Mouse (Mus musculus) frontal cortex, adult 2 months (tissue): ENCODE data around the gene Tmem50a. TPM values are rescaled to one million over a fixed set of nuclear protein-coding genes. Genes with fewer than 3 reads are reported as not detected.

Source experiments
- DNase-seq, 2 experiments: peaks; one replicate each; pipeline ENCODE4 v3.0.0; 2022; ENCODE audit warnings: low spot score in 1 of 2; ENCODE audit errors: extremely low spot score in 1 of 2
- polyA plus RNA-seq: library from polyadenylated mRNA; depleted of rRNA; stranded (reverse); fragments of >200 nt; gene quantifications from 2 replicates; pipeline ENCODE4 v1.2.3, GENCODE M21; 2012; rRNA removed

Tmem50a gene
- 151 TPM in 2 replicates for polyA plus RNA-seq

DNA sequence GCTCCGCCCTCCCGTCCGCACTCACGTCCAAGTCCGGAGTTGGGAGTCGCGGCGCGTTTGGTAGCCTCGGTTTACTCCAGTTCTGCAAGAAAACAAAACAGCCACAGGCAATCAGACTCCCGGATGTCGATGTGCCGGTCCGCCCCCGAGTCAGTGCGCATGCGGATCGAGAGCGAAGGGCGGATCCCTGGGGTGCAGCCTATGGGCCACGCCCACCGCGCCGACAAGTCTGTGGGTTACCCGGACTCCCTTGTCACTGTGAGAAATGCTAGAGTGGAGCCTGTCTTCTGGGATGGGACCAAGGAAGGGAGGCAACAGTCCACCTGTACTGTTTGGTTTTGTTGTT, at the start of gene Tmem50a:
Gene Tmem50a (minus strand): TSS at position 161 of the 346 bp plus-strand sequence.
- peak; percentile 83 to 94 for DNase-seq

DNA sequence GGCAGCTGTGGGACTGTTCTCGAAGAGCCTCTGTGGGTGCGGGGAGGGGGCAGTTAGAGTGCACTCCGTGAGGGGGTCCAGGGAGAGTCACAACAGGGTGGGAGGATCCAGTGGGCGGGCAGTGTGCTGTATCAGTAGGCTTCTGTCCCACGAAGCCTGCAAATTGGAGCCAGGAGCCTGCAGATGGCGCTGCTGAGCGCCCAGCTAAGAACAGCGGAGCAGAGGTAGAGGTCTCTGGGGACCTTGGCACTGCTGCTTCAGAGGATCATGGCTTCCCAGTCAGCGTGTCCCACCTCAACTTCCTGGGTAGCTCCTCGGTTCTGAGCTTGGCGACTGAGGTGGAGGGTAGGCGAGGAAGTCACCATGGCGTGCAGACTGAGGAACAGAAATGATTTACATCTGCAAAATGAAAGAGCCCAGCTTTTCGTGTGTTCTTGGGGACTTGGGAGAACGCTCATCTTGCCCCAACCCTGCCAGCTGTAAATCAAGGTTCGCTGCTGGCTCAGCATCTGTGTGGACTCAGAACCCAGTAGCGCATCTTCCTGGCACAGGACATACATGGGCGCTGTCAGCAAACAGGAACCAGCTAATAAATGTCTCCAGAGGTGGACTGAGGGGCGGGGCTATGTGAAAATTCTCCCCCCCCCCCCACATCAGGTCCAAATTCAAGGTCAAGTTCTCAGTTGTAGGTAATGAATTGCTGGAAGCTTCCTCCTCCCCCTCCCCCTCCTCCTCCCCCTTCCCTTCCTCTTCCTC, 48.4 kb upstream of the Tmem50a start:
- no peak for DNase-seq

GRCm38 (mm10) chr4:134956328-134956727, 41.5 kb upstream of the Tmem50a start:
- peak in 1 of 2 experiments; percentile 77 for DNase-seq

DNA sequence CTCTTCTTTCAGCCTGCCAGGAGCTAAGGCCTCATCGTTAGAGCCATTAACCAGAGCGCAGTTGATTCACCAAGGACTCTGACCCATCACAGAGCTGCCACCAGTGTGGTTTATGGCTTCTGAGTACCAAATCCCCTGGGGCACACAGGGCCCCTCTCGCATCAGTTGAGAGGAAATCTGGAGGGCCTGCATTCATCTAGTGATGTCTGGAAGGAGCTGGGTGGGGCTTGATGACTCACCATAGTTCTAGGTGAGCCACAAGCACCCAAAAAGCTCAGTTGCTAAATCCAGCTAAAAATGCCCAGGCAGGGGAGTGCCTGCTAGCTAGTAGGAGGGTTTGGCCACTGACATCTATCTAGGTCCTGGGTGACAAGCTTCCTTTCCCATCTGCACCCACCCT, 41.0 kb upstream of the Tmem50a start:
- DNase-seq: no peak

DNA sequence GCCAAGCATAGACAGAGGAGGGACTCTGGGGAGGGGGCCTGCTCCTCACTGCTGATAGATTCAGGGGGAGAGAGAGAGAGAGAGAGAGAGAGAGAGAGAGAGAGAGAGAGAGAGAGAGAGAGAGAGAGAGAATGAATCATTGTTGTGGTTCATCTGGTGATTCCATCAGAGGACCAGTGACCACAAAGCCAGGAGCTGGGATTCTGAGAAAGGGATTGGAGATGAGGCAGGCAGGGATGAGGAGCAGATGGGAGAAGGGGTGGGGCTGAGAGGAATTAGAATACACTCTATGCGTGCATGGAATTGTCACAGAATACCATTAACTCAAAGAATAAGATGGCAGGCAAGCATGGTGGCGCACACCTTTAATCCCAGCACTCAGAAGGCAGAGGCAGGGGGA, 40.4 kb upstream of the Tmem50a start:
- no peak for DNase-seq

- DNase-seq: no peak
Observed at GRCm38 (mm10) chr4:134954461-134954860, 39.6 kb upstream of the Tmem50a start.

GRCm38 (mm10) chr4:134950518-134951091, 35.8 kb upstream of the Tmem50a start:
- DNase-seq: no peak

DNA sequence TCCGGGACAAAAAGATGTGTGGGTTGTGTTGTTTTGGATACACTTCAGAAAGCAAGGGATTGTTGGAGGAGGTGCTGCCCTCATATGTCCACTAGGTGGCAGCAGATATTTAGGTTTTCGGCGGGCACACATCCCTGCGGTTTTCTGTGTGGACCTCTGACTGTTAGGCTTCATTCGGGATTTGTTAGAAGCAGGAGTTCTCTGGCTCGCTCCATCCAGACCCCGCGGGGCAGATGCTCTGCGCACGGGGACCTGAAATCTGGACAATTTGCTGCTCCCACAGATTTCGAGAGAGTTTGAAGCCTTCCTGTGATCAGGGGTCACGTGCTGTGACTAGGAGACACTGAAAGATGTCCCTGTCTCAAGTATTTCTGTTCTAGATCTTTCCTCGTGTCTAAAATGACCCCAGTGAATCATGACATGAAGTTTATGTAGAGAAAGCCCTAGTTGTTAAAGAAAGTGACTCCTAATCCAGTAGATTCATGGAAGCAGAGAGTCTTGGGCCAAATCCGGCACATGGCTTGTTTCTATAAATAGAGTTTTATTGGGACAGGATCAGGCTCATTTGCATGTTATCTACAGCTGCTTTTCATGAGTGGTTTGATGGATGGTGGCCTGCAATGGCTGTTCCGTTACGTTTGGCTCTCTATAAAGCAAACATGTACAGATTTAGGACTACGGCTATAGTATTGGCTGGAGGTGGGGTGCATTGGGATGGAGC, 31.4 kb upstream of the Tmem50a start:
- peak; percentile 55 to 90 for DNase-seq

- DNase-seq: peak in 1 of 2 experiments; percentile 68
Observed at GRCm38 (mm10) chr4:134943758-134944538, 29.1 kb upstream of the Tmem50a start.

DNA sequence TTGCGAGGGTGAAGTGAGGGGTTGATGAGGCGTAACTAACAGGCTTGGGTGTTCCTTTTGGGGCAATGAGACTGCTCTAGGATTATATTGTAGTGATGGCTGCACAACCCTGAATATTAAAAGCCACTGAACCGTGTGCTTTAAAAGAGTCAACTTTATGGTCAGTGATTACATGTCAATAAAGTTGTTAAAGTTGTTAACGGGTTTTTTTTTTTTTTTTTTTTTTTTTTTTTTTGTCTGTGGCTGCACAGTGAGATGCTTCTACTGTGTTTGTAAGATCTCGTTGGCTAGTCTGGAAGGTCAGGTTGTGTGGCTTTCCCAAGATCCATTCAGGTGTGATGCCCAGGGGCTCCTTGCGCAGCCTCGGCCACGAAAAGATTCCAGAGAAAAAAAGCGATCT, 25.1 kb upstream of the Tmem50a start:
- no peak for DNase-seq

- no peak for DNase-seq
Observed at GRCm38 (mm10) chr4:134937240-134938176, 22.7 kb upstream of the Tmem50a start.

- peak; percentile 92 to 97 for DNase-seq
Observed at GRCm38 (mm10) chr4:134930684-134931481, 16.1 kb upstream of the Tmem50a start, which contains the start of gene Syf2. Gene Syf2, plus strand, starts transcription at chr4:134930898.

DNA sequence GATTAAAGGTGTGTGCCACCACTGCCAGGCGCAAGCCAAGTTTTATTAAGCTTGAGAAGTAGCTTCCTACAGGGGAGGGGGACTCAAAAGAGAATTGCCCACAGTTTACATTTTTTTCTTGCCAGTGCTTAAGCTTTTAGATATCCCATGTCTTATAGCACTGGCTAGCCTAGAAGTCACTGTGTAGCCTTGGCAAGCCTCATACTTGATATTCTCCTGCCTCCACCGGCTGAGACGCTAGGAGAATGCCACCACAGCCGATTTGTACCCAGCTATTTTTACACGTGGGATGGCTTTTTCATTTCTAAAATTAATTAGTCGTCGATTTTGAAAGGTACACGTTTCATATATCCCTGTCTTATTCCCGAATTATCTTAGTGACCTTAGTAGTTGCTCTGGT, 15.4 kb upstream of the Tmem50a start:
- DNase-seq: no peak

GRCm38 (mm10) chr4:134929536-134929935, 14.7 kb upstream of the Tmem50a start:
- DNase-seq: no peak

DNA sequence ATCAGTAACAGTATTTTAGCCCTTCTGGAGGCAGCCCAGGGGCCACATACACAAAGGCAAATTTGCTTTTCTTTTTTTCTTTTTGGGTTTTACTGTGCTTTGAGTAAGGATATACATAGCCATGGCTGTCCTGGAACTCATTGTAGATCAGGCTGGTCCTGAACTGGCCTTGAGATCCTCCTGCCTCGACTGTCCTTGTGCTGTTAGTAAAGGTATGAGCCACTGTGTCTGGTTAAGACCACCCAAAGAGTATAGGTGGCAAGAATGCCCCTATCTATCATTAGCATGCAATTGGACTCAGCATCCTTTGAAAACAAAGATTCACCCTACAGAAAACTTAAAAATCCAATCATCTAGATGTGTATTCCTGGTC, 13.6 kb upstream of the Tmem50a start:
- DNase-seq: no peak

DNA sequence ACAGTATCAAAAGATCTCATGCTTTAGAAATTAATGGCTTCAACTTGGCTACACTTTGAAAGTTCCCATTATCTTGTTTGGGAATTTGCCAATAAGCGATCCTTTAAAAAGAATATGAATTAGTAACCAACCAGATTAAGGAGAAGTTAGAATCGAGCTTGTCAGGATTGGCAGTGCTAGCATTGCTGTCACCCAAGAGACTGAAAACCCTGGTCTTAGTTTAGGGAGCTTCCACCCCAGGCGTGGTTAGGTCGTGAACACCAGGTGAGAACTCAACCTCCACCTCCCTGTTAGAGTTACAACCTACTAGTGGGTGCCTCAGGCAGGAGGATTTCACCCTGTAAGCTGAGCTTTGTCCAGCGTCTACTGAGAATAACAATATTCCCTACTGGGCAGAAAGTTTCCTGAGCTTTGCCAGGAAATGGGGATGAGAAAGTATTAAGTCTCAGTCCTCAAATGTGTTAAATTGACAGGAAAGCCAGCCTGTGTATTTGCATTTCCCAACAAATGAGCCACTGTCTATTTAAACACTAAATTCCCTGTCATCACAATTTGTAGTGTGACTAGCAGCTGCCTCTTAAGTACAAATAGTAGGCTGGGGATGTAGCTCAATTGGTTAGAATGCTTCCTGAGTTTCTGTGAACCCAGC, 13.1 kb upstream of the Tmem50a start:
- no peak for DNase-seq

GRCm38 (mm10) chr4:134925206-134925605, 10.4 kb upstream of the Tmem50a start:
- no peak for DNase-seq

GRCm38 (mm10) chr4:134924019-134924741, 9.4 kb upstream of the Tmem50a start:
- peak in 1 of 2 experiments; percentile 54 for DNase-seq
